Mouse (Mus musculus) left cerebral cortex, postnatal 25 days (tissue): Measurements from ENCODE around the gene Wdr13. TPM values are rescaled to one million over a fixed set of nuclear protein-coding genes. Genes with fewer than 3 reads are reported as not detected.
A peak's percentile ranks its signal among the peaks of the same experiment; 100 is the strongest.

Experiments
- DNase-seq, 2 experiments: peaks; one replicate each; pipeline ENCODE4 v3.0.0; 2022; ENCODE audit warnings: low spot score in 2 of 2, mixed read lengths in 1 of 2
- intact Hi-C: fragments of 180-260 bp; cut with DNase I; formaldehyde crosslinking; loops from one replicate; pipeline ENCODE4 v1.15.1; 2025
- total RNA-seq, 2 experiments: library from RNA; stranded (reverse); gene quantifications; 2 replicates each; pipeline ENCODE4 v1.2.3; 2021

Gene Wdr13
- total RNA-seq = 100 to 1,000 TPM; 189 to 222 TPM

DNA sequence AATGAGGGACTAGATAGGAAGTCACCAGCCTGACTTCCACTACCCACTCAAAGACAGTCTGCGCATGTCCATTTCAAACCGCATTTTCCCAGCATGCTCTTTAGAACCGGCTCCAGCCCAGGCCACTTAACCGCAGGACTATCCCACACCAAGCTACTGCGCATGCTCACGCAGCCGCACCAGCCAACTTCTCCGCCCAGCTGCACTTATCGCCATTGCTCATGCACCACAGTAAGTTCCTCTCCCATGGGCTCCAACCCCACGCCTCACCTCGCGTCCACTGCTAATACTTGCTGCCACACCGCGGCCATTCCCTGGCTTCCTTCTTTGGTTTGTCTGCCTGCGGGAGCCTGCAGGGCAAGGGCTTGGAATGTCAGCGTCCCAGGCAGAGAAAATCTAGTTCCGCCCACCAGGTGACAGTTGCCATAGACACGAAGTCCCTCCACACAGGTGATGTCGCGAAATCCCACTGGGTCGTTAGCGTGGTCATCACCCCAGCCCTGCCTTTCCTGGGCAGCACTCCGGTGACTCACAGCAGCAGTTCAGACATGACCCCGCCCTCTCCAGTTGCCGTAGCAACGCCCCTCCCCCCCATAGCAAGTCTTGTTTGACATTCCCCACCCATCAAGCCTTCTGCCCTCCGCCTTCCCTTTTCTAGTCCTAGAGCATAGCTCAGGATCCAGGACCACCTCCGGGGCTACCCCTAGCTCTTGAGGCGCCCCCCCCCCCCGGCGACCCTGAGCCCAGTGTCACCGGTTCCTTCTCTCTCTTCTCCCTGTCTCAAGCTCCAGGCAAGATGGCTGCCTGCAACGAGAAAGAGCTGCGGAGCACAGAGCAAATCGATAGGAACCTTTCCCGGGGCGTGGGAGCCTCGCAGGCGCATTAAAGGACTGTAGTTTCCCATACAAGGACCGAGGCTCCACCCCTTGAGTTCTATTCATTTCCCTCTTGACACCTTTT is at the start of gene Wdr13:
TSS of gene Wdr13 (minus strand) at position 876 of the 960 bp plus-strand sequence.
- intact Hi-C loops = loop anchor here (1.0 kb wide), 1 partner anchor 13 kb away; the partner anchor contains the start of gene Rbm3
- DNase-seq = peak; percentile 88 to 95

- DNase-seq = no peak
- intact Hi-C loops = no loop called here
Observed at GRCm38 (mm10) chrX:8179646-8180045, 47.0 kb upstream of the Wdr13 start.

DNA sequence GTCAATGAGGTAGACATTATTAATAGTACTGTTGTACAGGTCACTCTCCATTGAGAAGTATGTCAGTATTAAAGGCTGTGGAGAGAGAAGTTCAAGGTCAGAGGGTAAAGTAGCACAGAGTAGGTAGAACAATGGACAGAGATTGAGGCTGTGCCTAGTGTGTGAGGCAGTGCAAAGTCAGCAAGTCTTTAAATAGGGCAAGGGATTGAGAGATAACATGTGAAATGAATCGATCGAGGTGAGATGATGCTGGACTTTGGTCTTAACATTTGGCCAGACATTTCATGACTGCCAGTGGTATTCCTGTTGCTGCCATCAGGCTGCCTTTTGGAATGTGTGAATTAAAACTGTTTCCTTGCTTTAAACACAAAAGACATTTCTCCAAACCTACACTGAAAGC is 46.2 kb upstream of the Wdr13 start:
- DNase-seq = no peak
- intact Hi-C loops = no loop called here

- intact Hi-C loops = no loop called here
- DNase-seq = peak; percentile 80 to 88
Observed at GRCm38 (mm10) chrX:8175504-8176385, 43.1 kb upstream of the Wdr13 start, which contains the start of gene Tbc1d25. TSS of gene Tbc1d25 (minus strand) at chrX:8176181.

DNA sequence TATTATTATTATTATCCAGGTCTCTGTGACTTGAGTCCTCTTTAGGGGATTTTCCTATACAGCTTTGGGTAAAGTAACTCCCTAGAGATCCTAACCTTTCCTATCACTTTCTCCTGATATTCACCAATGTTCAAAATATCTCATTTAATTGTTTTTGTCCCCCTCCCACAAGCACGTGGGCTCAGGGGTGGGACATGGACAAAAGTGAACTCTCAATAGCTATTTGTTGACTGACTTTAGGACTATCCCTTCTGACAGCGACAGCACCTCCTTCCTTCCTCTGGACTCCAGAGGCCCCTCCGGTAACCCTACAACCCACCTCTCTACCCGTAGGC is 42.4 kb upstream of the Wdr13 start:
- intact Hi-C loops = no loop called here

DNA sequence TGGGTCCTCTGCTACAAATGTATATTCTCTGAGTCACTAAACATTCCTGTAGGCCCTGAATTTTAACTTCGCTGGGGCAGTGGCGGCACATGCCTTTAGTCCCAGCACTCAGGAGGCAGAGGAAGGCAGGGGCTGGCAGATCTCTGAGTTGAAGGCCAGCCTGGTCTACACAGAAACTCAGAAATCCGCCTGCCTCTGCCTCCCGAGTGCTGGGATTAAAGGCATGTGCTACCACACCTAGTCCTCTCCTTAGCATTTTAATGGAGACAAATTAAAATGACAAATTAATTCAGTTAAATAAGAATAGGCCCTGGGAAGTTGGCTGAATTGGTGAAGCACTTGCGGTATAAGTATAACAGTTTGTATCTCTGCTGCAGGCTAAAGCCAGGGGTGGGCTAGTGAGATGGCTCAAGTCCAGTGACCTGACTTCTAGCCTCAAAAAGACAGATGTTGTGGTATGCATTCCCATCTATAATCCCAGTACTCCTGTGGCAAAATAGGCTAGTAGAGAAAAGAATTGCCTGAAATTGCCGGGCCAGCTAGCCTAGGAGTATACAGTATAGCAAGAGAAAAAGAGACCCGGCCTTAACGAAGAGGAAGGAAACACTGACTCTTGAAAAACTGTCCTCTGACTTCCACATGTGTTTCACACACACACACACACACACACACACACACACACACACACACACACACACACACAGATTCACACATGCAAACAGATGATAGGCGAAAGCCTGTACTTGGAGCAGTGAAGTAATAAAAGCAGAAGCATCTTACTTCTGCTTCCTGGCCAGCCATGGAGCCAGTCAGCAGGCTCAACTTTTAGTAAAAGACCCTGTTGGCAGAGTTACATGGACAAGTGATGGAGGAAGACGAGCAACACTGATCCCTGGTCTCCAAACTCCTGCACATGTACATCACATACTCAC is 35.3 kb upstream of the Wdr13 start:
- no peak for DNase-seq
- intact Hi-C loops = no loop called here

More for the DNA sequence above, 42.4 kb upstream of the Wdr13 start:
- DNase-seq = no peak

GRCm38 (mm10) chrX:8164471-8164870 is 31.8 kb upstream of the Wdr13 start:
- DNase-seq = no peak
- intact Hi-C loops = no loop called here

GRCm38 (mm10) chrX:8163076-8163475 is 30.4 kb upstream of the Wdr13 start:
- peak in 1 of 2 experiments; percentile 72 for DNase-seq
- intact Hi-C loops = no loop called here

DNA sequence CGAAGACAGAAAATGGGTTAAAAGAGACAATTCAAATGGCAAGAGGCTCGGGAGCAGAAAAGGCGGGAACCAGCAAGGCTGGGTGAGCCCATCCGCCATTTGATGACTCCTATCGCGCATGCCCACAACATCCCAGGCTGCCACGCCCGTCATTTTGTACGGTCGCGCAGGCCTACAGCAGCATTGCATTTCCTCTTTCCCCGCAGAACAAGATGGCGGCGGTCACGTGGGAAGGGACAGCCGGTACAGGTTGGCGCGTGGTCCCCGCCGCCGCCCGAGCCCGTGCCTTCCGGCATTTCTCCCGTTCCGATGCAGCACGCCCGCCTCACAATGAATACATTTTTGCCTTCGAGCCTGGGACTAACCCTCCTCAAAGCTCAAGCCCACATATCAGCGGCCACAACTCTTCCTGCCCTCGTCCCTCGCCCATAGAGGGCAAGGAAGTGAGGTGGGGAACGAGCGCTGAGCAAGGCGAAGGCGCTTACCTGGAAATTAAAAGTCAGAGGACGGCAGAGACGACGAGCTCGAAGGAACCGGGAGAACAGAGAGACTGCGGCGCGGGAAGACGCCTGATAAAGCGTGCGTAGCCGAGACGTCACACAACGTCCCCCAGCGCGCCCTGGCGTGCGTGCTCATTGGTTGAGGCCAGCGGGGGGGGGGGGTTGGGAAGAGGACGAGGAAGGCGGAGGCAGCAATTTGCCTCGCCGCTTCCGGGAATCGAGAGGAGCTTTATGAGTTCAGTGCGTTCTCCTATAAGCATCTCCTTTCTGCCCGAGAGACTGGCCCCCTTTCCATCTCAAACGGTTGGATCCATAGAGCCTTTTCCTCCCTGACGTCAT is 12.7 kb upstream of the Wdr13 start, which contains the start of gene Rbm3:
TSS of gene Rbm3 (minus strand) at position 728 of the 839 bp plus-strand sequence.
- peak; percentile 86 to 92 for DNase-seq
- intact Hi-C loops = loop anchor here (1.0 kb wide), 1 partner anchor 13 kb away; the partner anchor contains the start of gene Wdr13

DNA sequence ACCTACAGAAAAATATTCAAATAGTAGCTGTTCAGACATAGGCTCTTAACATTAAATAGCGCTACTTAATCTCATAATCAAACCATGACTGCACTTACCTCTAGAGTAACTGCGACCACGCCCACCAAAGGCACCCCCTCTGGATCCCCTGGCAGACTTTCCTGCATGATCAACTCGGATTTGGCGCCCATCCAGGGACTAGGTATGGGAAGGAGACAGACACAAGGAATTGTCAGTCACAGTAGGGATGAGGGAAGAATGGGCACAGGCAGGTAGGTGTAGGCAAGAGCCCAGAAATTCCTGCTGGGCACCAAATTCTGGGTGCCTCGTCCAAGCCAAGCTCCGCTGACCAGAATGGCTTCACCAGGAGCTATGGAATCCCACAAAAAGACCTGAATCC is 11.1 kb upstream of the Wdr13 start:
- intact Hi-C loops = no loop called here
- DNase-seq = no peak

GRCm38 (mm10) chrX:8142948-8143347 is 10.3 kb upstream of the Wdr13 start:
- intact Hi-C loops = no loop called here
- no peak for DNase-seq

DNA sequence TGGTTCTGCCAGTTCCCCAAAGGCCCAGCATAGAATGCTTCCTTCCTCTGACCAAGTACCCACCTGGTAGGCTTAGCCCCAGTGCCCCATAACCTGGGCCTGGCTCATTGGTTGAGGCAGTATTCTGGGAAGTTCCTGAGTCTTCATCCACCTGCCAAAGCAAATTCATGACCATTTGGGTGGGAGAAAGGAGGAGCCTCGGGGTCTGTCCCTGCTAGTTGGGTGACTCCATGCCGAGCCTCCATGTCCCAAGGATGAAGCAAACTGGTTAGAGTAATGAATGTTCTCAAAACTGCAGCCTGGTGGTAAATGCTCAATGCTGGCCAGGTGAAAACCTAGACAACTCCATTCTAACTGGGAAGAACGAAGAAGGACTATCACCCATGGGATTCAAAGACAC is 8.4 kb upstream of the Wdr13 start:
- DNase-seq = no peak
- intact Hi-C loops = no loop called here

- DNase-seq = no peak
- intact Hi-C loops = no loop called here
Observed at GRCm38 (mm10) chrX:8140446-8140845, 7.8 kb upstream of the Wdr13 start.

- DNase-seq = no peak
- intact Hi-C loops = no loop called here
Observed at GRCm38 (mm10) chrX:8139480-8139879, 6.8 kb upstream of the Wdr13 start.

- DNase-seq = no peak
- intact Hi-C loops = no loop called here
Observed at GRCm38 (mm10) chrX:8135886-8136285, 3.2 kb upstream of the Wdr13 start.

- DNase-seq = no peak
- intact Hi-C loops = no loop called here
Observed at GRCm38 (mm10) chrX:8131393-8131792, 1.3 kb downstream of the Wdr13 start.

DNA sequence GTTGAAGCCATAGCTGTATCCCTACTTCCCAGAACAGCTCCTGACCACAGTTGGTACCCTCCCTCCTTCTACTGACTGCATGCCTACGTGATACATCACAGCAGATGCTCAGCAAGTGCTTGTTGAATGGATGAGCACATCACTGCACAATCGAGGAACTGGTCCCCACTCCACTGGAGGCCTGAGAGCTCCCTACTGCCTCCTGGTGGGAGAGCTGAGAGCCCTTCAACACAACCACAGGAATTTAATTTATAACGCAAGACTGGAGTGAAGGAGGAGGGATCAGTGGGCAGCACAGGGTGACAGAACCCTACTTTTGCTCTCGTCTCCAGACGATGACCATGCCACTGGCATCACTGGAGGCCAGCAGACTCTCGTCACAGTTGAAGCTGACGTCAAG is 7.5 kb downstream of the Wdr13 start:
- DNase-seq = no peak
- intact Hi-C loops = no loop called here

DNA sequence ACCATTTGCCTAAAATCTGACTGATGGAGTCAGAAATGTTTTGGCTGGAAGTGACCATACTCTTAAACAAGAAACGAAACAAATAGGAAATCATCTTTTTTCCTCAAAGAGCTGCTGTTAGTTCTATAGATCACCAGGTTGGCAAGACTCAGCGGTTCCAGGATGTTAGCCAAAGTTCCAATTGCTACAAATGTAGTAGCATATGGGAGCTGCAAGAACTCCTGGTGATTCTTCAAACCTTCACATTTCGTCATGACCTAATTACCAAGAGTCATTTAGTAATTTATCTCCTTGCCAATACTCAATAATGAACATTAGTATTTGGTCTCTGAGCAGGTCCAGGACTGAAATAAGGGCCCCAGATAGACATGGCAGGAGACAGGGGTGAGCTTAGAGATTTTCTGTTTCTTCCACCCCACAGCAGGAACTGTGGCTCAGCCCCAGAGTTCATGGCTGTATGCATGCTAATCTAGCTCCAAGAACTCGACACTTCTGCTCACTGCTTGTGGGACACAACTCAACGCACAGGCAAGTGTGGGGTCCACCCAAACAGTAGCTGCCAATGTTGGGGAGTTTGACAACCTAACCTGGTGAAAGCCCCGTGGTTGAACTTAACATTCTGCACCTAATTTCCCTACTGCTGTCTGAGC is 8.7 kb downstream of the Wdr13 start:
- no peak for DNase-seq
- intact Hi-C loops = no loop called here
